Mouse (Mus musculus) E14TG2a.4 (cell line): ENCODE measurements at regions not wholly inside any gene's neighbourhood (a gene's known extent, or its start where the extent isn't known, plus 50 kb on each side); places are given as distances from the start of the nearest gene placed in this dataset.

ENCODE experiments used
- CTCF ChIP-seq: conservative IDR thresholded peaks from 2 replicates; pipeline ENCODE4 v1.5.1; 2014; ENCODE audit warnings: low read length
- POU5F1 ChIP-seq: IDR thresholded peaks from 2 replicates; pipeline ENCODE4 v1.6.1; 2014; ENCODE audit warnings: low read length, borderline replicate concordance

DNA sequence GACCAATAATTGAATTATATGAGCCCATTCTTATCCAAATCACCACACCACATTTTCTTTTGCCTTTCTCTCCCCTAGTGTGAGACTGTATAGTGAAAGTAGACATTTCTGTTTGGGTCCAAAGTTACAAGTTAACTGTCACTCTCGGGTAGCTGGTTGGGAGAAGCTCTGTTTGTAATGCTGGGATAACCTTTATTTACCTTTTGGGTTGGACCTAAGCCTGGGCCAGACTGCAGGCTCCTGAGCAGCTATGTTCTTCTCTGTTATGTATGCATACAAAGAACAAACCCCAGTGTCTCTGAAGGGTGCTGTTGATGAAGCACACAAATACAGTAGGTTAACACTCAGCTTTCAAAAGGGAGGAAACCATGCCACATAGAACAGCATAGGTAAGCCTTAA is 373.9 kb upstream of the Tshz3 start:
- TF ChIP-seq CTCF (no peak), POU5F1 (no peak)
